Mouse (Mus musculus) stomach, adult 2 months (tissue): ENCODE results near the gene Ccdc127. TPM values are rescaled to one million over a fixed set of nuclear protein-coding genes. Genes with fewer than 3 reads are reported as not detected.

ENCODE experiments used
- polyA plus RNA-seq: library from polyadenylated mRNA; depleted of rRNA; stranded (reverse); fragments of >200 nt; gene quantifications from 2 replicates; pipeline ENCODE4 v1.2.3, GENCODE M21; 2012; rRNA removed

Ccdc127 gene
- polyA plus RNA-seq: 0.48 and 0.70 TPM in 2 replicates

GRCm38 (mm10) chr13:74349566-74350434, at the start of gene Ccdc127, which contains the start of gene Sdha:
TSS of gene Ccdc127 (plus strand) at chr13:74350309.
TSS of gene Sdha (minus strand) at chr13:74350280.

GRCm38 (mm10) chr13:74317170-74317849, 32.8 kb upstream of the Ccdc127 start, which contains the start of gene Pdcd6:
TSS of gene Pdcd6 (minus strand) at chr13:74317580.

GRCm38 (mm10) chr13:74363859-74364235, 13.7 kb downstream of the Ccdc127 start, which contains the start of gene Lrrc14b:
TSS of gene Lrrc14b (minus strand) at chr13:74364005.

GRCm38 (mm10) chr13:74390371-74390990, 40.4 kb downstream of the Ccdc127 start, which contains the start of gene Zfp72:
TSS of gene Zfp72 (minus strand) at chr13:74390836.

GRCm38 (mm10) chr13:74399298-74399839, 49.3 kb downstream of the Ccdc127 start, which contains the start of gene Ftl1-ps1:
TSS of gene Ftl1-ps1 (plus strand) at chr13:74399694.

Other genes starting within 250 kb of the Ccdc127 start
- gene Slc9a3, start 228.9 kb upstream of the Ccdc127 start, polyA plus RNA-seq: 7.8 and 9.1 TPM in 2 replicates
- gene Exoc3, start 141.6 kb upstream of the Ccdc127 start, polyA plus RNA-seq: 16.4 and 17.6 TPM in 2 replicates
- 0.30 and 0.47 TPM in 2 replicates for gene Ahrr, start 58.0 kb upstream of the Ccdc127 start, polyA plus RNA-seq
- 27.3 and 29.7 TPM in 2 replicates for gene Pdcd6, start 32.7 kb upstream of the Ccdc127 start, polyA plus RNA-seq
- 26.8 and 28.1 TPM in 2 replicates for gene Sdha, start within 50 bp of the Ccdc127 start, polyA plus RNA-seq
- 0.57 and 0.65 TPM in 2 replicates for gene Lrrc14b, start 13.7 kb downstream of the Ccdc127 start, polyA plus RNA-seq
- 0.02 TPM in 2 replicates for gene Zfp72, start 40.5 kb downstream of the Ccdc127 start, polyA plus RNA-seq
- 13.1 and 19.6 TPM in 2 replicates for gene Ftl1-ps1, start 49.4 kb downstream of the Ccdc127 start, polyA plus RNA-seq
- gene Zfp825, start 143.7 kb downstream of the Ccdc127 start, polyA plus RNA-seq: 0.25 TPM in 1 of 2 replicates, not detected in the other